In genomic region chr3:127705515-127706444, GRCm38 (mm10) we compare ENCODE assay signal across 8 mouse cellular contexts.
DNase-seq lines count a peak whose midpoint lies in the region; ATAC-seq lines count a peak whose summit lies in the region.

No protein-coding gene starts in this region.

- peak; percentile 85 for ATAC-seq in midbrain, embryonic 12.5 days (ENCODE audit: low FRiP score, low read depth)

- H3K27me3 ChIP-seq in midbrain, embryonic 12.5 days, result peaks cover 40% of the 10 kb centered on the region

- peak overlapping the region; percentile 22 for H3K4me3 ChIP-seq in midbrain, embryonic 12.5 days

- peak overlapping the region; percentile 81 for H3K27ac ChIP-seq in midbrain, embryonic 12.5 days (replicated peaks)

- WGBS in midbrain, embryonic 12.5 days, result 6% methylated on average over 30 of the region's 30 CpGs

- H3K9ac ChIP-seq in midbrain, embryonic 12.5 days (replicated peaks), result no peak overlapping the region; the same call in 1 of the 2 replicates

- no peaks in the 10 kb centered on the region for H3K36me3 ChIP-seq in midbrain, embryonic 12.5 days

- peak; percentile 73 for DNase-seq in CD4-positive, CD25-positive, alpha-beta regulatory T cell, adult 2 months (ENCODE audit: low read depth, low spot score)
- peak; percentile 27 for DNase-seq in R1 (ENCODE audit: low read depth, low spot score)
- peak; percentile 12 to 57 for DNase-seq in frontal cortex, adult 2 months (ENCODE audit: extremely low spot score in 1 of 2, low spot score in 1 of 2)
- peak; percentile 47 to 74 for DNase-seq in layer of hippocampus, postnatal 14 days (ENCODE audit: low spot score in 2 of 2)
- DNase-seq in thymus, postnatal 25 days, result peak; percentile 9
- DNase-seq in c-Kit-positive CD71-positive TER-119-positive erythroid progenitor cells, embryonic 14.5 days (ENCODE audit: low spot score), result no peak
- no peak for DNase-seq in spleen, postnatal 10 days (ENCODE audit: low spot score in 2 of 2)

- H3K4me2 ChIP-seq in midbrain, embryonic 12.5 days (replicated peaks), result peak overlapping the region; percentile 43

- H3K9me3 ChIP-seq in midbrain, embryonic 12.5 days, result no peaks in the 10 kb centered on the region

- peaks cover 27% of the 10 kb centered on the region for H3K4me1 ChIP-seq in midbrain, embryonic 12.5 days

Comparison
In these comparisons a context has a peak if more than half of its experiments do, and no peak if none do; other contexts are left out.
1. DNase-seq: peak in CD4-positive, CD25-positive, alpha-beta regulatory T cell, adult 2 months (single experiment), R1 (single experiment), frontal cortex, adult 2 months (2 of 2), layer of hippocampus, postnatal 14 days (2 of 2) and thymus, postnatal 25 days (single experiment); none in c-Kit-positive CD71-positive TER-119-positive erythroid progenitor cells, embryonic 14.5 days (single experiment) and spleen, postnatal 10 days (0 of 2).